Mouse (Mus musculus) thymus, postnatal 10 days (tissue): Measurements from ENCODE around the gene Fam47c.

Experiments
- DNase-seq, 2 experiments: peaks; one replicate each; pipeline ENCODE4 v3.0.0; 2021; ENCODE audit warnings: low spot score in 2 of 2

Gene Fam47c

DNA sequence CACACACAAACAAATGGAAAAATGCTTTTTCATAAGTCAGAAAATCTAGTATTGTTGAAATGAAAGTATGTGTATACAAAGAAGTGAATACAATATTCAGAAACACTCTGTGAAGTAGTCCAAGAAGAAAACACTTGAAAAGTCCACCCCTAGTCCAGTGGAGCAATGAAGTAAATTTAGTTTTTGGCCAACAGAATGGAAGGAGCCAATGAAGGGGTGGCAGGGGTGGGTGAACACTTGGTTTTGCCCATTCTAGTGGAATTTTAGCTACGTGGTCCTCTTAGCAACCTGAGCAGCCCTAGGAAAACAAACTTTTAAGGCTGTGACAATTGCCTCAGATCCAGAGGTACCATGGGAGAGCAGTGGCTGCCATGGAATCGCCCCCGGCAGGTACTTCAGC, at the start of gene Fam47c:
TSS of gene Fam47c (plus strand) at position 301 of the 400 bp plus-strand sequence.
- DNase-seq, result no peak

DNA sequence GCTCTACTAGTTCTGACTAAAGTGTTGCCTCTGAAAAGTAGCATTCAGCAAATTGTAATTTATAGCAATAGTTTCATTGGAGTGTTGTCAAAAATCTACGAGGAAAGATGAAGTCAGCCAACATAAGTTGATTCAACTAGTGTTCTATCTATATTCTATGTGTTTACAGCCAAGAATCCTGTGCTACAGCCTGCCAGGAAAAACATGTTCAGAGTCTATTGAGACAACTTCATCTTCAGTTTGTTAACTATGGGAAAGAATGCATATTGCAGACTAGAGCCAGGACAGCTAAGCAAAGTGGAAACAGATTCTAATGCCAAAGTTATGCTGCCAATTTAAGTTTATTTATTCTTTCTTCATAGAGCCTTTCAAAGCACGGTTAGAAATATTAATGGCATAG, 31.8 kb downstream of the Fam47c start:
- no peak for DNase-seq

DNA sequence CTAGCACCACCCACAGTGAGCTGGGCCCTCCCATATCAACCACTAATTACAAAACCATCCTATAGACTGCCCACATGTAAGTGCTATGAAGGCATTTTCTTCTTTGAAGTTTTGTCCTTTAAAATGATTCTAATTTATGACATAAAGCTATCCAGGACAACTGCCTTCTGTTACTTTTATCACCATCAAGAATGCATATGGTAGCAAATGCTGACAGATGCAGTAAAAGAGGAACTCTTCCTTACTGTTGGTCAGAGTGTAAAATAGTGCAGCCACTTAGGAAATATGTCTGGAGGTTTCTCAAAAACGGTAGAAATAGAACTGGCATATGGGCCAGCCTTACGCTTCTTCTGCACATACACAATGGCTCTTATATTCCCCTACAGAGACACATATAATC, 39.5 kb downstream of the Fam47c start:
- DNase-seq, result no peak
